Mouse (Mus musculus): Measurements from ENCODE around the gene Gm11639. TPM values are rescaled to one million over a fixed set of nuclear protein-coding genes. Genes with fewer than 3 reads are reported as not detected.
"Not testable (repeated sequence)": the region's sequence is repeated elsewhere in the genome, so short reads cannot be mapped to it uniquely, and the experiment has no call there.

Gene Gm11639
- polyA plus RNA-seq, 1 experiment = 0.01 TPM

- Histone ChIP-seq H3K27me3 (ENCODE audit: control insufficient read depth, insufficient read depth, low read length) (no peaks in the 10 kb centered on the region), H3K4me1 (replicated peaks; ENCODE audit: control insufficient read depth, insufficient read depth, low read length) (no peaks in the 10 kb centered on the region), H3K4me3 (ENCODE audit: control insufficient read depth, insufficient read depth, low read length) (no peak overlapping the region), H3K36me3 (ENCODE audit: control insufficient read depth, insufficient read depth, low read length) (no peaks in the 10 kb centered on the region), H3K27ac (ENCODE audit: control insufficient read depth, insufficient read depth, low read length) (no peak overlapping the region)
- WGBS = 85% methylated on average over 7 of the region's 7 CpGs
- TF ChIP-seq POLR2A (IDR thresholded peaks at IDR 0.05; ENCODE audit: control insufficient read depth, extremely low read depth, insufficient read depth, low read length, poor library complexity) (no peak), CTCF (IDR thresholded peaks at IDR 0.05; ENCODE audit: borderline replicate concordance, control insufficient read depth, extremely low read depth, insufficient read depth, low read length, poor library complexity) (no peak)
- no peak for DNase-seq
Observed at GRCm38 (mm10) chr11:105117814-105118213, 432.3 kb downstream of the Gm11639 start.

GRCm38 (mm10) chr11:105120551-105121061, 435.1 kb downstream of the Gm11639 start:
- DNase-seq = no peak
- WGBS = 49% methylated on average over 4 of the region's 4 CpGs
- H3K36me3 ChIP-seq (ENCODE audit: control insufficient read depth, insufficient read depth, low read length) = no peaks in the 10 kb centered on the region
- H3K4me3 ChIP-seq (ENCODE audit: control insufficient read depth, insufficient read depth, low read length) = no peak overlapping the region
- no peak for TF ChIP-seq POLR2A (IDR thresholded peaks at IDR 0.05; ENCODE audit: control insufficient read depth, extremely low read depth, insufficient read depth, low read length, poor library complexity)
- no peak for TF ChIP-seq CTCF (IDR thresholded peaks at IDR 0.05; ENCODE audit: borderline replicate concordance, control insufficient read depth, extremely low read depth, insufficient read depth, low read length, poor library complexity)
- H3K4me1 ChIP-seq (replicated peaks; ENCODE audit: control insufficient read depth, insufficient read depth, low read length) = no peaks in the 10 kb centered on the region
- H3K27ac ChIP-seq (ENCODE audit: control insufficient read depth, insufficient read depth, low read length) = no peak overlapping the region
- H3K27me3 ChIP-seq (ENCODE audit: control insufficient read depth, insufficient read depth, low read length) = no peaks in the 10 kb centered on the region

- DNase-seq; H3K4me3 ChIP-seq (ENCODE audit: control insufficient read depth, insufficient read depth, low read length); H3K27me3 ChIP-seq (ENCODE audit: control insufficient read depth, insufficient read depth, low read length); H3K36me3 ChIP-seq (ENCODE audit: control insufficient read depth, insufficient read depth, low read length); H3K4me1 ChIP-seq (replicated peaks; ENCODE audit: control insufficient read depth, insufficient read depth, low read length); H3K27ac ChIP-seq (ENCODE audit: control insufficient read depth, insufficient read depth, low read length): not testable (repeated sequence)
- WGBS = 72% methylated on average over 5 of the region's 5 CpGs
Observed at GRCm38 (mm10) chr11:105121792-105122191, 436.3 kb downstream of the Gm11639 start.

GRCm38 (mm10) chr11:105123986-105124385, 438.5 kb downstream of the Gm11639 start:
- Histone ChIP-seq H3K4me1 (replicated peaks; ENCODE audit: control insufficient read depth, insufficient read depth, low read length) (peaks cover 6% of the 10 kb centered on the region), H3K27ac (ENCODE audit: control insufficient read depth, insufficient read depth, low read length) (no peak overlapping the region), H3K36me3 (ENCODE audit: control insufficient read depth, insufficient read depth, low read length) (0 out of 2 replicates have a peak, but pooled peaks cover under 1% of the 10 kb centered on the region), H3K27me3 (ENCODE audit: control insufficient read depth, insufficient read depth, low read length) (no peaks in the 10 kb centered on the region), H3K4me3 (ENCODE audit: control insufficient read depth, insufficient read depth, low read length) (no peak overlapping the region)
- TF ChIP-seq POLR2A (IDR thresholded peaks at IDR 0.05; ENCODE audit: control insufficient read depth, extremely low read depth, insufficient read depth, low read length, poor library complexity) (no peak), CTCF (IDR thresholded peaks at IDR 0.05; ENCODE audit: borderline replicate concordance, control insufficient read depth, extremely low read depth, insufficient read depth, low read length, poor library complexity) (no peak)
- DNase-seq = peak; percentile 48
- WGBS = 6% methylated on average over 9 of the region's 9 CpGs

- no peak for TF ChIP-seq CTCF (IDR thresholded peaks at IDR 0.05; ENCODE audit: borderline replicate concordance, control insufficient read depth, extremely low read depth, insufficient read depth, low read length, poor library complexity)
- TF ChIP-seq POLR2A (IDR thresholded peaks at IDR 0.05; ENCODE audit: control insufficient read depth, extremely low read depth, insufficient read depth, low read length, poor library complexity) = no peak
- Histone ChIP-seq H3K4me1 (replicated peaks; ENCODE audit: control insufficient read depth, insufficient read depth, low read length) (peaks cover 6% of the 10 kb centered on the region), H3K27me3 (ENCODE audit: control insufficient read depth, insufficient read depth, low read length) (no peaks in the 10 kb centered on the region), H3K36me3 (ENCODE audit: control insufficient read depth, insufficient read depth, low read length) (0 out of 2 replicates have a peak, but pooled peaks cover 6% of the 10 kb centered on the region), H3K27ac (ENCODE audit: control insufficient read depth, insufficient read depth, low read length) (no peak within 1 kb of the TSS), H3K4me3 (ENCODE audit: control insufficient read depth, insufficient read depth, low read length) (peak within 1 kb of the TSS; percentile 90)
- WGBS = 3% methylated on average over 32 of the region's 38 CpGs
- peak; percentile 76 for DNase-seq
Observed at GRCm38 (mm10) chr11:105125735-105126519, 440.4 kb downstream of the Gm11639 start, which contains the start of gene Mettl2. Mettl2 (plus strand) TSS chr11:105126425.

- no peak for DNase-seq
- TF ChIP-seq POLR2A (IDR thresholded peaks at IDR 0.05; ENCODE audit: control insufficient read depth, extremely low read depth, insufficient read depth, low read length, poor library complexity) (no peak), CTCF (IDR thresholded peaks at IDR 0.05; ENCODE audit: borderline replicate concordance, control insufficient read depth, extremely low read depth, insufficient read depth, low read length, poor library complexity) (no peak)
- H3K36me3 ChIP-seq (ENCODE audit: control insufficient read depth, insufficient read depth, low read length) = peaks cover 9% of the 10 kb centered on the region
- H3K27me3 ChIP-seq (ENCODE audit: control insufficient read depth, insufficient read depth, low read length) = no peaks in the 10 kb centered on the region
- H3K27ac ChIP-seq (ENCODE audit: control insufficient read depth, insufficient read depth, low read length) = no peak overlapping the region
- peaks cover 6% of the 10 kb centered on the region for H3K4me1 ChIP-seq (replicated peaks; ENCODE audit: control insufficient read depth, insufficient read depth, low read length)
- under 1% methylated on average over 49 of the region's 49 CpGs for WGBS
- peak overlapping the region; percentile 90 for H3K4me3 ChIP-seq (ENCODE audit: control insufficient read depth, insufficient read depth, low read length)
Observed at GRCm38 (mm10) chr11:105126520-105127029, 441.1 kb downstream of the Gm11639 start.

Measured in thymus, adult 2 months (tissue).